Comparison of ENCODE assay signal across 8 mouse cellular contexts in the genomic region with DNA sequence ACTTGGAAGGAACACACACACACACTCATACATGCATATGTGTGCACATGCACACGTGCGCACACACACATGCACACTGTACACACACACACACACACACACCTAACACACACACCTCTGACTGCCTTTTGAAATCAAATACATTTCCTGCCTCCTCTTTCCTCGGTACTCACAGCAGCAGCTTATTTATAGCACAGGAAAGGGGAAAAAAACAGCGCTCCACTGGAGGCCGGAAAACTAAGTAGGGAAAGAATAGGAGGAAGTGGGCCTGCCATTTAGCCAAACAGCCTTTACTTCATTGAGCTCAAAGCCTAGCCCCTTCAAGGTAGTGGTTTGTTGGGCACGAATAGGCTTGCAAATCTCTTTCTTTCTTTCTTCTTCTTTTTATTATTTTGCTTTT. TPM values are rescaled to one million over a fixed set of nuclear protein-coding genes. Genes with fewer than 3 reads are reported as not detected.
DNase-seq lines count a peak whose midpoint lies in the region; ATAC-seq and TF ChIP-seq lines count a peak whose summit lies in the region.

A gene (plus strand): TSS at position 298 of the 400 bp plus-strand sequence.

- no peaks in the 10 kb centered on the region for H3K27me3 ChIP-seq in forebrain, postnatal 0 days (ENCODE audit: insufficient read depth, low read length)
- H3K27me3 ChIP-seq in forebrain, embryonic 13.5 days, result no peaks in the 10 kb centered on the region

- H3K9ac ChIP-seq in forebrain, postnatal 0 days, result no peak within 1 kb of the TSS
- H3K9ac ChIP-seq in forebrain, embryonic 13.5 days, result no peak within 1 kb of the TSS

- no peaks in the 10 kb centered on the region for H3K36me3 ChIP-seq in forebrain, postnatal 0 days (ENCODE audit: insufficient read depth)
- no peaks in the 10 kb centered on the region for H3K36me3 ChIP-seq in forebrain, embryonic 13.5 days (ENCODE audit: poor library complexity, severe bottlenecking)

- no peak for ATAC-seq in forebrain, postnatal 0 days
- no peak for ATAC-seq in forebrain, embryonic 13.5 days

- 66% methylated on average over 6 of the region's 6 CpGs for WGBS in forebrain, postnatal 0 days
- 69% methylated on average over 6 of the region's 6 CpGs for WGBS in forebrain, embryonic 13.5 days
- 52% methylated on average over 6 of the region's 6 CpGs for WGBS in olfactory bulb, adult 2 months

- TF ChIP-seq CTCF in forebrain, postnatal 0 days (IDR thresholded peaks at IDR 0.05; ENCODE audit: low read depth), result no peak
- TF ChIP-seq CTCF in olfactory bulb, adult 2 months (IDR thresholded peaks at IDR 0.05; ENCODE audit: insufficient read depth, low read depth, low read length), result no peak

- no peak for DNase-seq in forebrain, postnatal 0 days
- DNase-seq in adrenal gland, postnatal 10 days, result no peak
- peak; percentile 63 to 80 for DNase-seq in heart, adult 9 months (ENCODE audit: low spot score in 2 of 2)
- peak; percentile 35 to 61 for DNase-seq in kidney, postnatal 36 days
- no peak for DNase-seq in spleen, postnatal 14 days (ENCODE audit: low spot score in 2 of 2)
- no peak for DNase-seq in right cerebral cortex, postnatal 25 days

- no peak for TF ChIP-seq POLR2A in olfactory bulb, adult 2 months (IDR thresholded peaks at IDR 0.05; ENCODE audit: insufficient read depth, low read depth, low read length)

- no peaks in the 10 kb centered on the region for H3K9me3 ChIP-seq in forebrain, postnatal 0 days (ENCODE audit: low read length)
- no peaks in the 10 kb centered on the region for H3K9me3 ChIP-seq in forebrain, embryonic 13.5 days (replicated peaks)

- no peaks in the 10 kb centered on the region for H3K4me1 ChIP-seq in forebrain, postnatal 0 days (ENCODE audit: insufficient read depth)
- H3K4me1 ChIP-seq in forebrain, embryonic 13.5 days, result no peaks in the 10 kb centered on the region
- H3K4me1 ChIP-seq in olfactory bulb, adult 2 months (ENCODE audit: control insufficient read depth, insufficient read depth, low read length), result no peaks in the 10 kb centered on the region

- no peak within 1 kb of the TSS for H3K4me2 ChIP-seq in forebrain, postnatal 0 days (ENCODE audit: low read depth)
- H3K4me2 ChIP-seq in forebrain, embryonic 13.5 days, result no peak within 1 kb of the TSS

- no peak within 1 kb of the TSS for H3K27ac ChIP-seq in forebrain, postnatal 0 days (ENCODE audit: low read depth, low read length)
- H3K27ac ChIP-seq in forebrain, embryonic 13.5 days, result no peak within 1 kb of the TSS
- H3K27ac ChIP-seq in olfactory bulb, adult 2 months (ENCODE audit: insufficient read depth, low read depth, low read length), result 0 out of 2 replicates have a peak within 1 kb of the TSS, but pooled peaks have one; percentile 45

- peak within 1 kb of the TSS; percentile 9; the same call in 1 of the 2 replicates for H3K4me3 ChIP-seq in forebrain, postnatal 0 days (ENCODE audit: low read depth, low read length)
- H3K4me3 ChIP-seq in forebrain, embryonic 13.5 days, result no peak within 1 kb of the TSS
- H3K4me3 ChIP-seq in olfactory bulb, adult 2 months (ENCODE audit: insufficient read depth, low read depth, low read length), result no peak within 1 kb of the TSS; the same call in 1 of the 2 replicates

RNA-seq across cellular contexts. Expression of the gene that starts here (rescaled TPM):
- 5.5 and 13.8 TPM in 2 replicates for total RNA-seq in forebrain, postnatal 0 days (2014; rRNA removed)
- 4.4 and 4.5 TPM in 2 replicates for polyA plus RNA-seq in forebrain, postnatal 0 days (2015; fragmentation: Nextera tagmentation; extraction: Ambion mirVana)
- polyA plus RNA-seq in forebrain, embryonic 13.5 days (2015; fragmentation: Nextera tagmentation; extraction: Ambion mirVana), result 4.8 and 5.0 TPM in 2 replicates
- 10 to 100 TPM; 26.3 to 38.6 TPM for total RNA-seq in adrenal gland, postnatal 10 days (2021)
- polyA plus RNA-seq in olfactory bulb, adult 2 months (2012; ENCODE audit: insufficient read depth, insufficient read length, low replicate concordance, missing spikeins), result not detected in 2 replicates

Comparison
In these comparisons a context has a peak if more than half of its experiments do, and no peak if none do; other contexts are left out.
1. DNase-seq: peak in heart, adult 9 months (2 of 2) and kidney, postnatal 36 days (2 of 2); none in forebrain, postnatal 0 days (single experiment), adrenal gland, postnatal 10 days (single experiment), spleen, postnatal 14 days (0 of 2) and right cerebral cortex, postnatal 25 days (single experiment).